Mouse (Mus musculus): Measurements from ENCODE around the gene Isy1.

Isy1 gene

DNA sequence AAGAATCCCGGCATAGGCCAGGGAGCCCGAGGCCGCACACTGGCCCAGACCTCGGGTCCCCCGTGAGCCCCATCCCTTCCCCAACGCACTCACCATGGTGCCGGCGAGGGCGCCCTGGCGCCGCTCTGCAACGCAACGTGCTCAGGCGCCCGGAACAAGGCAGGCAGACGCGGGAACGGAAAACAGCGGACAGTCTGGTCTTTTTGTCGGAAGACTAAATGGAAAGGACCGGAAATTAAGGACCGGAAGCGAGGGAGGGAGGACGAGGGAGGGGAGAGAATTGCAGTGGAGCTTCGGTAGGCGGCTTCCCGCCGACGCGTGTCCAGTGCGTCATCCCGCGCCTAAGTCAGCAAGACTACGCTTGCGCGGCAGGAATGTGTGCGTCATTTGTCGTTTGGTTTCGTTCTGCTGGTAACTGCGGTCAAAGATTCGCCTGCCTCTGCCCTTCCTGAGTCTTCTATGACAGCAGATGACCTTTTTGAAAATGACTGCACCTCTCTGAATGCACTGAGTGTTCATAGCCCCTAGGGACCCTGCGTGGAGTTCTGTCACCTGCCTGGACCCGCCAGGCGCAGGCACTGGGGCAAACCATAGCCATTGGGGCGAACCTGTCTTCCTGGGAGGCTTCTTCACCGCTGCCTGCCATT, at the start of gene Isy1:
TSS of gene Isy1 (minus strand) at position 248 of the 647 bp plus-strand sequence.
- DNase-seq = peak; percentile 94 to 96

DNA sequence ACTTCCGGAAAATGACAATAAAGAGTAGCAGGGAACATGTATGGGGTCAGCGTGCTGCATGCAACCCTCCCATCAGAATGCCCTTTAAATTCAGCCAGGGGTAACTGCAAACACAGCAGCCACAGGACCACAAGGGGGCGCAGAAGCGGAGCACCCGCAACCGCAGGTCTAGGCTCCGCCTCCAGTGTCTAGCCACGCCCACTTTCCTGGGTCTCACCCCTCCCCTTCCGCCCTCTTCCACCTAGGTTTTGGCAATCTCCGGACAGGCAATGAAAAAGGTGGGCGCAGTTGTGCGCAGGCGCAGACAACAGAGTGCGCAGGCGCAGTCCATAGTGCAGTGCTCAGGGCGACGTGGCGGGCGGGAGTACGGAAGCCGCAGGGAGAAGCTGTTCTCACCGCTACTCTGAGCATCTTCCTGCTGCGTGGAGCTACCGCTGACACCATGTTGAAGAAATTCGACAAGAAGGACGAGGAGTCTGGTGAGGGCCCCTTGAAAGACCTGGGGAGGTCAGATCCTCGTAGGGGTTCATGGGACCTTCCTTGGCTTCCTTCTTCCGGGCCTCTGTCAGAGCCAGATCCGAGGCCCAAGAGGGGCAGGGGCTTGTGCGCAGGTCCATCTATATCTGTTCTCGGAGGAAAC, 49.1 kb upstream of the Isy1 start, which contains the start of gene Copg1:
TSS of gene Copg1 (plus strand) at position 221 of the 640 bp plus-strand sequence.
- peak; percentile 100 for DNase-seq

GRCm38 (mm10) chr6:87886721-87887120, 48.1 kb upstream of the Isy1 start:
- no peak for DNase-seq

- DNase-seq = peak; percentile 41 to 47
Observed at GRCm38 (mm10) chr6:87882816-87883215, 44.2 kb upstream of the Isy1 start.

DNA sequence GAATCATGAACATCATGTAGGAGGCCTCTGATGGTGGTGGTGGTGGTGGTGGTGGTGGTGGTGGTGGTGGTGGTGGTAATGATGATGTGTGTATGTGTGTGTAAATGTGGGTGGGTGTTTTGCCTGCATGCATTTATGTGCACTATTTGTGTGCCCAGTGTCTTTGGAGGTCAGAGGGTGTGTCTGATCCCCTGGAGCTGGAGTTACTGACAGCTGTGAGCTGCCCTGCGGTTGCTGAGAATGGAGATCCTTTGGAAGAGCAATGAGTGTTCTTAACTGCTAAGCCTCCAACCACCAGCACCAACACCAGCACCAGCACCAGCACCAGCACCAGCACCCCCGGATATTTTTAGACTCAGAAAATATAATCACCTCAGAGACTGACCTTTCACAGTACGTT, 43.6 kb upstream of the Isy1 start:
- no peak for DNase-seq

GRCm38 (mm10) chr6:87879628-87880027, 41.0 kb upstream of the Isy1 start:
- DNase-seq = no peak

DNA sequence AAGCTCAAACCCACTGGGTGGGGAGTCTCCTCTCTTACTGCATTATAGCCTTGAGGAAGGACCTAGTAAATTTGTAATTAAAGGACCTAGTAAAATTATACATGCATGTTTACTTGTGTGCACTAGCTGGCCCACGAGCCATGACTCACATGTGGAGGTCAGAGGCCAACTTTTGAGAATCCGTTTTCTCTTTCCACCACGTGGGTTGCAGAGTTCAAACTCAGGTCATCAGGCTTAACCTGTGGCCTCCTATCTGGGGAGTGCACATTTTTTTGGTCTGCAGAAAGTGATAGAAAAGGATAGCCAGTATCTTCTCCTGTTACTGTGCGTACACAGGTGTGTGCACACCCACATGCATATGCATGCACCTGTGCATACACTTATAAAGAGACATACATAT, 40.4 kb upstream of the Isy1 start:
- DNase-seq = no peak

GRCm38 (mm10) chr6:87876068-87876643, 37.6 kb upstream of the Isy1 start:
- no peak for DNase-seq

- no peak for DNase-seq
Observed at GRCm38 (mm10) chr6:87875562-87875961, 37.0 kb upstream of the Isy1 start.

- no peak for DNase-seq
Observed at GRCm38 (mm10) chr6:87875083-87875482, 36.5 kb upstream of the Isy1 start.

GRCm38 (mm10) chr6:87873963-87874362, 35.4 kb upstream of the Isy1 start:
- DNase-seq = no peak

DNA sequence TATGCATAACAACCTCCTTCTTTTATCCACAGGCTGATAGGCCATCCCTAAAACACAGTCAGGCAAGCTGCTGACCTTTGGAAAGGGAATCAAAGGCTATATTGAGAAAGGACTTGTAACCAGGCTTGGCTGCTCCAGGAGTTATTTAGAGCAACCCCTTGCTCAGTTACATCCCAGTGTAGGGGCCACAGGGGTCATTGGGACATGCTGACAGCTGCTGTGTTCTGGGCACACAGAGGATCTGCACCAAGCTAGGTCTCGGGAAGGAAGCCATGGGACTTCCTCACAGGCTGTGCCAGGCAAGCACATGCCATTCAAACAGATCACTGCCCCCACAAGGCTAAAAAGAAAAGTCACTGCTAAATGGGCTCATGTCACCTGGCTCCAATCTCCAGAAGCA, 34.5 kb upstream of the Isy1 start:
- DNase-seq = peak in 1 of 2 experiments; percentile 13

- DNase-seq = no peak
Observed at GRCm38 (mm10) chr6:87871240-87871639, 32.6 kb upstream of the Isy1 start.

DNA sequence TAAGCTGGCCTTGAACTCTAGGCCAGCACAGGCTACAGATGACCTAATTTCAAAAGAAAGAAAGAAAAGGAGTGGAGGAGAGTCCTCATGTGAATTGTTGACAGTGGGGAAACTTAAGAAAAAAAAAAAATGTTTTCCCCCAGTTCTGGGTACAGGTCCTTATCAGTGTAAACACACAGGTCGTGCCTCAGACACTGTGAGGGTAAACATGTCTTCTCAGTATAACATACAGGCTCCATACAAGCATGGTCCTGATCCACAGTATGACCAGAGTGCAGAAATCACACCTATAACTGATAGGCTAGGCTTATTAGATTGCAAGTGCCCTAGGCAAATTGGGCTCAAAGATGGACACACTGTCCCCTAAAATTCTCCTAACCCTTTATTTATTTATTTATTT, 31.8 kb upstream of the Isy1 start:
- no peak for DNase-seq

- DNase-seq = peak; percentile 47 to 56
Observed at GRCm38 (mm10) chr6:87868871-87869506, 30.4 kb upstream of the Isy1 start.

DNA sequence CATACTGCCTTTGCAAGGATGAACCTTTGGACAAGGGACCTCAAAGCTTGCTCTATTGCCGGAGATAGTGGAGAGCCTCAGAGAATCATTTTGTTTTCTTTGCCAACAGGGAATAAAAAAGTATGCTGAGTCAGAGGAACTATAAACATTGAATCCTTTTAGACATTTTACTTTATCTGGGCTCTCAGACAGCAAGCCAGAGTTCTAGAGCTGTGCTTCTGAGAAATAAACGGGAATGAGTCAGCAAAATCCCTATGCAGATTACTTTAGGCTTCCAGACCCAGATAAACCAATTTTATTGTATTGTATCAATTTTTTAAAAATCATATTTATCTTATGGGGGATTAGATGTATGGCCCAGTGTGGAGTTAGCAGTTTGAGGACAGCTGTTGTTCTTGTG, 28.7 kb upstream of the Isy1 start:
- no peak for DNase-seq

GRCm38 (mm10) chr6:87866211-87866610, 27.6 kb upstream of the Isy1 start:
- no peak for DNase-seq

DNA sequence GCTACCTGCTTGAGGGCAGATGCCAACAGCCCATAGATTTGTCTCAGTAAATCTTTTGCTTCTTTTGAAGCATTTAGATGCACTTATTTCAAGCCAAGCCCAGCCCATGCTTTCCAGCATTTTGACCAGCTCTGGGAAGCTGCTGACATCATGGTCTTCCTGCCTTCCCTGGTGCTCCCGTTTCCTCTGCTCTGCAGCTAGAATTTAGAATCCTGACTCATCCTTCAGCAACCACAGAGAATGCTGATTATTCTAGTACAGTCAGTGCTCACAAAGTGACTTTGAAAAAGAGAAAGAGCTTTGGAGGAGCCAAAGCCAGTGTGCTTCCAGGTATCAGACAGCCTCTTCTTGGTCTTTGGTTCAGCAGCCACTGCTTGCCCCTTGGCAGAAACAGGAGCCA, 18.5 kb upstream of the Isy1 start:
- DNase-seq = no peak

- no peak for DNase-seq
Observed at GRCm38 (mm10) chr6:87853446-87853845, 14.8 kb upstream of the Isy1 start.

DNA sequence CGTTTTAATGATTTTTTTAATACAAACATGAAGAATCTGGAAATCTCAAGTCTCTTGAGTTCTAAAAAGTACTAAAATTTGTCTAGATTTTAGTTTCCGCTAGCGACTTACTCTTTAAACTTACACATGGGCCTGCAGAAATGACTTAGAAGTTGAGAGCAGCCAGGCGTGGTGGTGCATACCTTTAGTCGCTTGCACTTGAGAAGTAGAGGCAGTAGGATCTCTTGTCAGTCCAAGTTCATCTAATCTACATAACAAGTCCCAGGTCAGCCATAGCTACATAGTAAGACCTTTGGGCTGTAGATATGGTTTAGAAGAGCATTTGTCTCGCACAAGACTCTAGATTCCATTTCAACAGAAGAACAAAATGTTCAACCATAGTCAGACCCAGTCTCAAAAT, 13.3 kb upstream of the Isy1 start:
- no peak for DNase-seq

DNA sequence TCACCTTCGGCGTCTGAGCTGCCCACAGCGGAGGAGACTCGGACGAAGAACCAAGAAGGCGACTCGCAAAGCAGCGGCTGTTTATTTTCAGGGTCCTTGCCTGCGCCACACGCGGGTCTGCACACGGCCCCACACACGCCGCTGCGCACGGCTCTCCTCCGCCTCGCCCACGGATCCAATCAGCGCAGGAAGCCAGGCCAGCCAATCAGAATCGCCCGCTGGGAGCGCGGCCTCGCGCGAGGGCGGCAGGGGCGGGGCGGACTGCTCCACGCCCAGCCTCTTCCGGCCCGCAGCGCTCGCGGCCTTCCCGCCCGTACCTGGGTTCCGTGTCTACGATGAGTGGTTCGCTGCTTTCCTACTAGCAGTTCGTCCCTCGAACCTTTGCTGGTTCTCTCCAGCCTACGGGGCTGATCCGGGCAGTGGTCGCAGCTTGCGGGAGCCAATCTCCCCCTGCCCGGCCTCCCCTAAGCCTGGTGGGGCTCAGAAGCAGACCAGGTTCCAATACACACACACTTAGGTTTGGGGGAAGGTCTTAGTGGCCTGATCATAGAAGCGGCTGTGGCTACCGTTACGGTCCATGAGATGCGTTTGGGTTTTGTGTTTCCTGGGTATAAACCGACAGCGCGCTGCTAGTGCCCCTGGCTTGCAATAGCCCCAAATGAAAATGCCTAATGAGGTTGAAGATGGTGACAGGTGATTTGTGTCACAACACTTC, 12.5 kb upstream of the Isy1 start, which contains the start of gene Cnbp:
TSS of gene Cnbp (minus strand) at position 207 of the 715 bp plus-strand sequence.
- DNase-seq = peak; percentile 99

GRCm38 (mm10) chr6:87850155-87850899, 11.7 kb upstream of the Isy1 start:
- peak; percentile 80 to 83 for DNase-seq

Data from cerebellum, postnatal 10 days (tissue).